Mouse (Mus musculus): ENCODE measurements around the gene Gucy1b1.

Gucy1b1 gene

GRCm38 (mm10) chr3:82074201-82074851, at the start of gene Gucy1b1:
TSS of gene Gucy1b1 (minus strand) at chr3:82074689.
- DNase-seq: peak; percentile 56

- peak; percentile 19 for DNase-seq
These were observed 44.4 kb upstream of the Gucy1b1 start for GRCm38 (mm10) chr3:82118916-82119315.

GRCm38 (mm10) chr3:82112439-82112838, 38.0 kb upstream of the Gucy1b1 start:
- peak; percentile 40 for DNase-seq

- peak; percentile 12 for DNase-seq
These were observed 37.5 kb upstream of the Gucy1b1 start for GRCm38 (mm10) chr3:82111986-82112385.

- DNase-seq: no peak
These were observed 34.5 kb upstream of the Gucy1b1 start for GRCm38 (mm10) chr3:82108951-82109350.

- DNase-seq: no peak
These were observed 29.7 kb upstream of the Gucy1b1 start for GRCm38 (mm10) chr3:82104229-82104628.

GRCm38 (mm10) chr3:82099127-82099526, 24.6 kb upstream of the Gucy1b1 start:
- DNase-seq: no peak

- no peak for DNase-seq
These were observed 22.3 kb upstream of the Gucy1b1 start for GRCm38 (mm10) chr3:82096801-82097200.

- peak; percentile 20 for DNase-seq
These were observed 728 bp downstream of the Gucy1b1 start for GRCm38 (mm10) chr3:82073741-82074181.

GRCm38 (mm10) chr3:82067830-82068229, 6.7 kb downstream of the Gucy1b1 start:
- no peak for DNase-seq

- no peak for DNase-seq
These were observed 12.9 kb downstream of the Gucy1b1 start for GRCm38 (mm10) chr3:82061402-82062180.

- no peak for DNase-seq
These were observed 17.3 kb downstream of the Gucy1b1 start for GRCm38 (mm10) chr3:82057201-82057600.

- no peak for DNase-seq
These were observed 20.1 kb downstream of the Gucy1b1 start for GRCm38 (mm10) chr3:82054283-82054974.

- DNase-seq: no peak
These were observed 22.5 kb downstream of the Gucy1b1 start for GRCm38 (mm10) chr3:82052029-82052428.

GRCm38 (mm10) chr3:82051468-82051867, 23.0 kb downstream of the Gucy1b1 start:
- DNase-seq: no peak

GRCm38 (mm10) chr3:82048681-82049080, 25.8 kb downstream of the Gucy1b1 start:
- no peak for DNase-seq

GRCm38 (mm10) chr3:82048078-82048477, 26.4 kb downstream of the Gucy1b1 start:
- no peak for DNase-seq

GRCm38 (mm10) chr3:82047100-82047753, 27.3 kb downstream of the Gucy1b1 start:
- DNase-seq: peak; percentile 37

- DNase-seq: no peak
These were observed 28.4 kb downstream of the Gucy1b1 start for GRCm38 (mm10) chr3:82046087-82046486.

GRCm38 (mm10) chr3:82044902-82045301, 29.6 kb downstream of the Gucy1b1 start:
- no peak for DNase-seq

GRCm38 (mm10) chr3:82043676-82044075, 30.8 kb downstream of the Gucy1b1 start:
- DNase-seq: no peak

- no peak for DNase-seq
These were observed 38.0 kb downstream of the Gucy1b1 start for GRCm38 (mm10) chr3:82036262-82037044.

Measured in kidney, adult 9 months (tissue).